Comparison of ENCODE assay signal across 8 mouse cellular contexts in genomic region chr8:69902163-69903062, GRCm38 (mm10). TPM values are rescaled to one million over a fixed set of nuclear protein-coding genes. Genes with fewer than 3 reads are reported as not detected.
DNase-seq lines count a peak whose midpoint lies in the region; ATAC-seq and TF ChIP-seq lines count a peak whose summit lies in the region.

Tssk6 (plus strand) TSS chr8:69902184.
Ndufa13 (minus strand) TSS chr8:69902558.
Yjefn3 (minus strand) TSS chr8:69902712.

- H3K9ac ChIP-seq in forebrain, embryonic 15.5 days (replicated peaks) = peak within 1 kb of the TSS; percentile 74
- peak within 1 kb of the TSS; percentile 80 for H3K9ac ChIP-seq in limb, embryonic 13.5 days
- peak within 1 kb of the TSS; percentile 84 for H3K9ac ChIP-seq in midbrain, embryonic 16.5 days (ENCODE audit: low read depth, low read length)

- peak; percentile 6 for ATAC-seq in forebrain, embryonic 15.5 days (replicated peaks)
- peak; percentile 29 for ATAC-seq in inflammation-experienced regulatory T-cells, adult 6 months
- ATAC-seq in limb, embryonic 13.5 days (ENCODE audit: low FRiP score, low read depth) = peak; percentile 7; the same call in 1 of the 2 replicates
- ATAC-seq in midbrain, embryonic 16.5 days = peak; percentile 52

- peak; percentile 25; the same call in 1 of the 2 replicates for TF ChIP-seq POLR2A in lung, adult 2 months (IDR thresholded peaks at IDR 0.05; ENCODE audit: borderline replicate concordance, extremely low read depth, low read depth, low read length)

- peaks cover 4% of the 10 kb centered on the region; the same call in 1 of the 2 replicates for H3K4me1 ChIP-seq in lung, adult 2 months (ENCODE audit: control insufficient read depth, insufficient read depth, low read length)
- H3K4me1 ChIP-seq in forebrain, embryonic 15.5 days = peaks cover 40% of the 10 kb centered on the region
- H3K4me1 ChIP-seq in limb, embryonic 13.5 days = peaks cover 54% of the 10 kb centered on the region
- H3K4me1 ChIP-seq in midbrain, embryonic 16.5 days (ENCODE audit: control insufficient read depth, insufficient read depth, low read length) = peaks cover 36% of the 10 kb centered on the region

- TF ChIP-seq CTCF in lung, adult 2 months (IDR thresholded peaks at IDR 0.05; ENCODE audit: insufficient read depth, low read length) = no peak

- H3K27me3 ChIP-seq in forebrain, embryonic 15.5 days = no peaks in the 10 kb centered on the region
- no peaks in the 10 kb centered on the region for H3K27me3 ChIP-seq in limb, embryonic 13.5 days
- H3K27me3 ChIP-seq in midbrain, embryonic 16.5 days (ENCODE audit: control insufficient read depth, insufficient read depth, low read depth, low read length) = no peaks in the 10 kb centered on the region

- no peaks in the 10 kb centered on the region for H3K9me3 ChIP-seq in forebrain, embryonic 15.5 days
- no peaks in the 10 kb centered on the region for H3K9me3 ChIP-seq in limb, embryonic 13.5 days
- H3K9me3 ChIP-seq in midbrain, embryonic 16.5 days (replicated peaks; ENCODE audit: control insufficient read depth, low read length, poor library complexity, severe bottlenecking) = no peaks in the 10 kb centered on the region

- H3K36me3 ChIP-seq in forebrain, embryonic 15.5 days = peaks cover 2% of the 10 kb centered on the region; the same call in 1 of the 2 replicates
- H3K36me3 ChIP-seq in limb, embryonic 13.5 days = peaks cover 22% of the 10 kb centered on the region
- no peaks in the 10 kb centered on the region; the same call in none of the 2 replicates for H3K36me3 ChIP-seq in midbrain, embryonic 16.5 days (ENCODE audit: control insufficient read depth, insufficient read depth, low read length)

- WGBS in lung, adult 2 months = 3% methylated on average over 89 of the region's 89 CpGs
- WGBS in forebrain, embryonic 15.5 days = 6% methylated on average over 89 of the region's 89 CpGs
- 4% methylated on average over 89 of the region's 89 CpGs for whole genome bisulfite sequencing in limb, embryonic 13.5 days
- WGBS in midbrain, embryonic 16.5 days = 4% methylated on average over 89 of the region's 89 CpGs

- DNase-seq in lung, adult 2 months = no peak
- no peak for DNase-seq in lung, postnatal 25 days (ENCODE audit: low spot score)
- peak; percentile 54 for DNase-seq in c-Kit-positive CD71-positive TER-119-positive erythroid progenitor cells, embryonic 14.5 days (ENCODE audit: low spot score)
- peak; percentile 62 for DNase-seq in thymus, postnatal 0 days (ENCODE audit: low spot score)

- H3K4me2 ChIP-seq in forebrain, embryonic 15.5 days (replicated peaks) = peak within 1 kb of the TSS; percentile 97
- H3K4me2 ChIP-seq in limb, embryonic 13.5 days (replicated peaks) = peak within 1 kb of the TSS; percentile 99
- H3K4me2 ChIP-seq in midbrain, embryonic 16.5 days (ENCODE audit: low read length) = peak within 1 kb of the TSS; percentile 100

- H3K27ac ChIP-seq in forebrain, embryonic 15.5 days (replicated peaks) = peak within 1 kb of the TSS; percentile 89
- peak within 1 kb of the TSS; percentile 90 for H3K27ac ChIP-seq in limb, embryonic 13.5 days
- peak within 1 kb of the TSS; percentile 89 for H3K27ac ChIP-seq in midbrain, embryonic 16.5 days (ENCODE audit: low read length)

- peak within 1 kb of the TSS; percentile 88 for H3K4me3 ChIP-seq in lung, adult 2 months (replicated peaks; ENCODE audit: extremely low read depth, low read depth, low read length)
- H3K4me3 ChIP-seq in forebrain, embryonic 15.5 days = peak within 1 kb of the TSS; percentile 62
- peak within 1 kb of the TSS; percentile 61 for H3K4me3 ChIP-seq in limb, embryonic 13.5 days
- H3K4me3 ChIP-seq in midbrain, embryonic 16.5 days (ENCODE audit: low read depth, low read length) = peak within 1 kb of the TSS; percentile 67

RNA-seq across cellular contexts. Expression of gene Tssk6, which starts in this region (rescaled TPM):
- 0.70 and 1.0 TPM in 2 replicates for polyA plus RNA-seq in lung, adult 2 months (2012; rRNA removed)
- polyA plus RNA-seq in forebrain, embryonic 15.5 days (2015; fragmentation: Nextera tagmentation; extraction: Ambion mirVana) = 3.4 and 3.8 TPM in 2 replicates
- 1 to 10 TPM in 1 of 3 experiments, under 1 TPM in 1, not detected in 1; 0.35 to 1.2 TPM for polyA plus RNA-seq in inflammation-experienced regulatory T-cells, adult 6 months (2017; shearing (Covaris generic))
- 4.3 TPM in 2 replicates for polyA plus RNA-seq in limb, embryonic 13.5 days (2015; fragmentation: Nextera tagmentation; extraction: Ambion mirVana)
- polyA plus RNA-seq in midbrain, embryonic 16.5 days (2015; fragmentation: Nextera tagmentation; extraction: Ambion mirVana) = 3.0 and 3.5 TPM in 2 replicates
- 5.0 and 5.1 TPM in 2 replicates for polyA plus RNA-seq in thymus, postnatal 0 days (2015; fragmentation: Nextera tagmentation; extraction: Ambion mirVana)

RNA-seq across cellular contexts. Expression of gene Ndufa13, which starts in this region (rescaled TPM):
- 96.8 and 103 TPM in 2 replicates for polyA plus RNA-seq in lung, adult 2 months (2012; rRNA removed)
- polyA plus RNA-seq in forebrain, embryonic 15.5 days (2015; fragmentation: Nextera tagmentation; extraction: Ambion mirVana) = 173 and 179 TPM in 2 replicates
- 100 to 1,000 TPM; 194 to 284 (median 245) TPM for polyA plus RNA-seq in inflammation-experienced regulatory T-cells, adult 6 months (2017; shearing (Covaris generic))
- 173 and 181 TPM in 2 replicates for polyA plus RNA-seq in limb, embryonic 13.5 days (2015; fragmentation: Nextera tagmentation; extraction: Ambion mirVana)
- 172 TPM in 2 replicates for polyA plus RNA-seq in midbrain, embryonic 16.5 days (2015; fragmentation: Nextera tagmentation; extraction: Ambion mirVana)
- polyA plus RNA-seq in thymus, postnatal 0 days (2015; fragmentation: Nextera tagmentation; extraction: Ambion mirVana) = 228 and 241 TPM in 2 replicates

RNA-seq across cellular contexts. Expression of gene Yjefn3, which starts in this region (rescaled TPM):
- 3.5 and 5.3 TPM in 2 replicates for polyA plus RNA-seq in lung, adult 2 months (2012; rRNA removed)
- 8.9 and 9.0 TPM in 2 replicates for polyA plus RNA-seq in forebrain, embryonic 15.5 days (2015; fragmentation: Nextera tagmentation; extraction: Ambion mirVana)
- polyA plus RNA-seq in inflammation-experienced regulatory T-cells, adult 6 months (2017; shearing (Covaris generic)) = 1 to 10 TPM in 1 of 3 experiments, under 1 TPM in 1, not detected in 1; 0.56 to 1.1 TPM
- 4.2 and 6.6 TPM in 2 replicates for polyA plus RNA-seq in limb, embryonic 13.5 days (2015; fragmentation: Nextera tagmentation; extraction: Ambion mirVana)
- polyA plus RNA-seq in midbrain, embryonic 16.5 days (2015; fragmentation: Nextera tagmentation; extraction: Ambion mirVana) = 12.0 and 12.3 TPM in 2 replicates
- 3.7 and 4.0 TPM in 2 replicates for polyA plus RNA-seq in thymus, postnatal 0 days (2015; fragmentation: Nextera tagmentation; extraction: Ambion mirVana)

Comparison
In these comparisons a context has a peak if more than half of its experiments do, and no peak if none do; other contexts are left out.
1. DNase-seq: peak in c-Kit-positive CD71-positive TER-119-positive erythroid progenitor cells, embryonic 14.5 days (single experiment) and thymus, postnatal 0 days (single experiment); none in lung, adult 2 months (single experiment) and lung, postnatal 25 days (single experiment).
2. Peak in every context shown above with its lines, with median percentiles within 50 percentile points of each other: H3K4me3 ChIP-seq, ATAC-seq, H3K27ac ChIP-seq, H3K4me2 ChIP-seq and H3K9ac ChIP-seq.